Mouse (Mus musculus) adrenal gland, adult 8-10 months (tissue): ENCODE data around the gene Pigk. TPM values are rescaled to one million over a fixed set of nuclear protein-coding genes. Genes with fewer than 3 reads are reported as not detected.

Experiments used
- DNase-seq: peaks from one replicate; pipeline ENCODE4 v3.0.0; 2022
- total RNA-seq, 4 experiments: library from RNA; stranded (reverse); gene quantifications; 2 replicates each; pipeline ENCODE4 v1.2.4; 2022

Gene Pigk
- total RNA-seq, 4 experiments from 2014 or later: 65.0 to 73.7 (median 68.0) TPM

DNA sequence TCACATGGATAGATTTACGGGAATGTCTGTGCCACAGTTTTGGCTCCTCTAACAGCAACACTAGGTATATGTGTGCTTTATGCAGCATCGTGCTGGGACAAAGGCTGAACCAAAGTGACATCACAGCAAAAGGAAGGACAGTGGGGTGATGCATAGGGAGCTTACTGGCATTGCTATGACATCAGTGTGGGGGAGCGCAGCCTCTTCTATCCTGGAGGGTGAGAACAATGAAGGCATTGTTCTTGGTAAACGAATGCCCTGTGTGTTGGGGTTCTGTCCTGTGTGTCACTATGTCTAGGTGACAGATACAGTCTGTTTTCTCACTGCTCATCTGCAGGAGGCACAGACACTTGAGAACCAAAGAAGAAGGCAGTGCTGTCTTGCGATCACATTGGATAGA is 285.0 kb downstream of the Pigk start:
- no peak for DNase-seq

GRCm38 (mm10) chr3:153006893-153007292 is 293.0 kb downstream of the Pigk start:
- no peak for DNase-seq

DNA sequence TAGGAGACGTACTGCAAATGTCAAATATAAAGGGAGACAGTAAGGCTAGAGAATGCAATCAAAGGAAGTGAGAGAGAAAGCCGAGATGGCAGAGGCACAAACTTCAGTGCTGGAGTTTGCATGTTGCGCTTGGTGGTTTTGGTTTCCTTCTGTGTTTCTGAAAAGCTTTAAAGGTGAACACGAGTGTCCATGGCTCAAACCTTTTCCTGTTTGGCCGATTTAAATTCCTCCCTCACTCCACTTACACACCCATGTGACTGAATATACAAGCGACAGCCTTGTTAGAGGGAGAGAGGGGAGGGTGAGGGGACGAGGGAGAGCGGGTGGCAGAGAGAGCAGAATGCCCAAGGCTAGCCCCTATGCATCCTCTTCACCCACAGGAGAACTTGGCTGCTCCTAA is 302.5 kb downstream of the Pigk start:
- no peak for DNase-seq

DNA sequence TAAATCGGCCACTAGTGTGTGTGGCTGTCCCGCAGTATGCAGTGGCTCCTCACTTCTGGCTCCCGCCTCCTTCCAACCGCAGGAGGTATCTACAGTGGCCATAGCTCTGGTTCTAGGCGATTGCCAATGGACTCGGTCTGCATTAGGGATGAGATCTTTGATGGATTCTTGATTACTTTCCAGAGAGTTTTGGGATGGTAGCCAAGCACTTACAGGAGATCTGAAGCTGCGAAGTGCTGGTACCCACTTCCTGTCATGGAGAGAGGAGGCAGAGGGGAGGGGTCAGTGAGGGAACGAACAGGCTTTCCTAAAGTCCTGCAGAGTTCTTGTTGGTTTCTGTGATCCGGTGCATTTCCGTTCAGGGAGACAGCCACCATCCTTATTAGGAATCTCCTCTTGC is 304.2 kb downstream of the Pigk start:
- no peak for DNase-seq

DNA sequence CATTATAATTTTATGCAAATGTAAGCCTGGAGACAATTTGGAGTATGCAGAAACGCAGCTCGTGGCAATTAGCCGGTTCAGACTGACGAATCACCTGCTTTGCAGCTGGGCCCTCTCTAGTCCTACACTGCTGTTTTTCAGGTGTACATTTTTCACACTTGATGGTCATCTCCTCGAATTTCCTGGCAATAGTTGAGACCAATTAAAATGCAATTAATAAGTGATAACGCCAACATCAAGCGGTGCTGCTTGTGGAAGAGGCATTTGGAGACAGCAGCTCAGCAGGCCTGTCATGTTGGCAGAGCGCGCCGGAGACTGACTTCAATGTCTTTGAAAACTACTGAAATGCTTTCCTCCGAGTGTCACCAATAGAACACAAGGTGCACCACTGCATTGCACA is 310.1 kb downstream of the Pigk start:
- no peak for DNase-seq

Other genes with a start within 250 kb of the Pigk start
- gene Ak5, start 45.7 kb upstream of the Pigk start, total RNA-seq: 1 to 10 TPM; 3.3 to 4.9 (median 4.7) TPM